Mouse (Mus musculus) c-Kit-positive CD71-negative TER-119-negative erythroid progenitor cells, embryonic 14.5 days (primary cell): ENCODE results near the gene P2ry6.
A peak's percentile ranks its signal among the peaks of the same experiment; 100 is the strongest.

Source experiments
- DNase-seq: peaks from one replicate; pipeline ENCODE4 v3.0.0-alpha.2; 2013; ENCODE audit warnings: low read depth

P2ry6 gene

GRCm38 (mm10) chr7:100941169-100941568 is 33.3 kb downstream of the P2ry6 start:
- no peak for DNase-seq

DNA sequence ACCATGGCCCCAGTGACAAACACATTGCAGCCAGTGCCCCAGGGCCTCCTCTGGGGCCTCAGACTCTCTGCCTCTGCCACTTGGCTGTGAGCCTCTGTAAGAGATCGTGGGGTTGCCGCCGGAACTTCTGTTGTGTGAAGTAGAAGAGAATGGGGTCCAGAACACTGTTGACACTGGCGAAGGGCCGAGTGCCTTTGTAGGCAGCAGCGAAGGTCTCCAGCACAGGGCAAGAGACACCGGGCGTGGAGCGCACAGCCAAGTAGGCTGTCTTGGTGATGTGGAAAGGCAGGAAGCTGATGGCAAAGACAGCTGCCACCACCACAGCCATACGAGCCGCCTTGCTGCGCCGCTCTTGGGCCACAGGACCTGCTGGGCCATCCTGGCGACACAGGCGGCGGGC is 36.3 kb downstream of the P2ry6 start:
- DNase-seq, result no peak

- DNase-seq, result no peak
Observed at GRCm38 (mm10) chr7:100937481-100937880, 37.0 kb downstream of the P2ry6 start.

DNA sequence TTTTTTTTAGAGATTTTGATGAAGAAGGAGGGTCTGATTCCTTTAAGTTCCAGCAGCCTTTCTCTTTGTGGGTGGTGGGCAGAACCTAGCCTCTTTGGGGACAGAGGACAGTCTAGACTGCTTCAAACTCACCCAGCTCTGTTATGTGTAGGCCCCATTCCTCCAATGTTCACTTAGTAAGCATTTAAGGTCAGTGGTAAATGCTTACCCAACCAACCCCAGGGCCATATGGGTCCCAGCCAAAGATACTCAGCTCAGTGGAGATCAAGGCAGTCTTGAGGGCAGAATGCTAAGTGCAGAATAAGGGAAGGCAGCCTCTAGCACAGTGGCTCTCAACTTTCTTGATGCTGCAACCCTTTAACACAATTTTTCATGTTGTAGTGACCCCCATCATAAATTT is 40.9 kb downstream of the P2ry6 start:
- DNase-seq, result no peak

GRCm38 (mm10) chr7:100932481-100933007 is 41.9 kb downstream of the P2ry6 start:
- DNase-seq, result peak; percentile 90

DNA sequence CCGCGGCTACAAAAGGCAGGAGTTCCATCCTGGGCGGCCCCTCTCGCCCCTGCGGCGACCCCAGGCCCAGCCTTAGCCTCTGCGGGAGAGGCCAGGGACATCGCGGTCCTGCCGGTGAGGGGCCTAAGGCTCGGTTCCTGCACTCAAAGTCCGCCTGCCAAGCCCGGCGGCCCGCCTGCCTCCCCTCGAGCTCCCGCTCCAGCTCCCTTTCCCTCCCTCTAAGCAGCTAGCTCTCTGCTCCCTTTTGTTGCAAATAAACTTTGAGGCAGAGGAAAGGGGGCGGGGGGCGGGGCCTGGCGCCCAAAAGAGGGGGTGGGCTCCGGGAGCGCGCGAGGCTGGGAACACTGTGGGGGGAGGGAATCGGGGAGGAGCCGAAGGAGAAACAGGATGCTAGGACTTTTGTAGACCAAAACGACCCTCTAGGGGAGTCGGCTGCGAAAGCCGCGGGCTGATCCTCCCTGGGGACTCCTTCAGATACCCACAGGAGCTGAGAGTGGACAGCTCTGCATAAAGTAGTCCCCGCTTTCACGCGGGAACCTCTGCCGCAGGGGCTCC is 42.4 kb downstream of the P2ry6 start, which contains the start of gene Arhgef17:
TSS of gene Arhgef17 (minus strand) at position 182 of the 555 bp plus-strand sequence.
- no peak for DNase-seq

GRCm38 (mm10) chr7:100931316-100931925 is 43.0 kb downstream of the P2ry6 start:
- DNase-seq, result no peak

DNA sequence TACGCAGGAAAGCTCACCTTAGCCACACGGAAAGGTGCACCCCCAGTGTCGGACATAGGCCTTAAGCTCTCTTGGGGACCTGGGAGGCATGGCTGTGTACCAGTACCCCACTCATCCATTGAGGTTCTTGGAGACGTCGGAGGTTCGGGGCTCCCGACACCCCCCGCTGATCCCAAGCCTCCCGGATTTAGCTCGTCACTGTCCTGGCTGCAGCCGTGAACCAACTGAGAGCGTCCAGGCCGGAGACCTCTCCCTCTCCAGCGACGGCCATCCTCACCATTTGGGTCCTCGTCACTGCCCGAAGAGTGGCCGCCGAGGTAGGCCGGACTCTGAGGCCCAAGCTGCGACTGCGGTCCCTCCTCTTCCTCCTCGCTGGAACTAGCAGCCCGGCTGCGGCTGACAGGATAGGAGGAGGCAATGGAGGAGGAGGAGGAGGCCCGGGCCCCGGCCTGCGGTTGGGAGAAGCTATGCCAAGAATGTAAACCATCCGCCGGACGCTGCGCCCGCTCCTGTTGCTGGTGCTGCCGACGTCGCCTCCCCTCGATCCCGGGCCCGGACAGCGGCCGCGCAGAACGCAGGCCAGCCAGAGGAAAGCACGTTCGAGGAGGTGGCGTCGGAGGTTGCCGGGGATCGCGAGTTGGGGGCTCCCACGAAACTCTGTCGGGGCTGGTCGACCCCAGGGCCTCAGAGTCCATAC is 43.7 kb downstream of the P2ry6 start:
- DNase-seq, result no peak

GRCm38 (mm10) chr7:100929639-100930303 is 44.7 kb downstream of the P2ry6 start:
- no peak for DNase-seq

GRCm38 (mm10) chr7:100928456-100928855 is 46.0 kb downstream of the P2ry6 start:
- DNase-seq, result no peak

GRCm38 (mm10) chr7:100927287-100928000 is 47.0 kb downstream of the P2ry6 start:
- no peak for DNase-seq

- DNase-seq, result no peak
Observed at GRCm38 (mm10) chr7:100926311-100926923, 48.0 kb downstream of the P2ry6 start.

DNA sequence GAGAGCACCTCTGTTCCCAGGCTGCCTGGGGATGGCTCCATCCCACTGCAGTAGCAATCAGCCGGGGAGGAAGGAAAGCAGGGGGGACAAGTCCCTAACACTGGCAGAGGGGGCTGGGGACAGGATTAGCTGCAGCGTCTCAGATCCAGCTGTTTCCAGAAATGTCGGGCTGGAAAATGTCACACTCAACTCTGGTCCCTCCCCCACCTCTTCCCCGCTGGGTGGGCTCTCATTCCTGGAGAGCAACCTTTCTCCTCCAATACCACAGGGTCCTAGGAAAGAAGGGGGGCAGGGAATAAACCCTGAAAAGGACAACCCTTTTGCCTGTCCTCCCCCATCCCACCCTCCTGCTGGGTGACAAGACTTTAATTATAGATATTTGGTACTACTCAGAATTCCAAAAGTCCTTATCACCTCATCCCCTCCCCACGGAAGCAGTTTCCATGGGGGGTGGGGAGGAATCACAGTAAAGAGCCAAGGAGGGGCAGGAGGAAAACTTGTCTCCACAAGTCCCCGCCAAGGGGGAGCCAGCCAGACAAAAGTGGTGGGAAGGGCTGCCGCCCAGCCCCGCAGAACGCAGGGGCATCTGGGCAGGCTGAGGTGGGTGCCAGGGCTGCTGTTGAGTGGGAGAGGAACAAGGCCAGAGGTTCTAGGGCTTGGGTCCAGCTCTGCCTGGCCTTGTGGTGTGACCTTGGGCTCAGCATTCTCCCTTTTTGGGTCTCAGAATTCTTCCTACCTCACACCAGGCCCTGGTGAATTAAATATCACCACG is 49.6 kb downstream of the P2ry6 start:
- no peak for DNase-seq

GRCm38 (mm10) chr7:100924200-100924599 is 50.2 kb downstream of the P2ry6 start:
- no peak for DNase-seq

- DNase-seq, result no peak
Observed at GRCm38 (mm10) chr7:100922907-100923306, 51.5 kb downstream of the P2ry6 start.

GRCm38 (mm10) chr7:100921289-100921688 is 53.2 kb downstream of the P2ry6 start:
- no peak for DNase-seq

GRCm38 (mm10) chr7:100919809-100920107 is 54.7 kb downstream of the P2ry6 start:
- no peak for DNase-seq

DNA sequence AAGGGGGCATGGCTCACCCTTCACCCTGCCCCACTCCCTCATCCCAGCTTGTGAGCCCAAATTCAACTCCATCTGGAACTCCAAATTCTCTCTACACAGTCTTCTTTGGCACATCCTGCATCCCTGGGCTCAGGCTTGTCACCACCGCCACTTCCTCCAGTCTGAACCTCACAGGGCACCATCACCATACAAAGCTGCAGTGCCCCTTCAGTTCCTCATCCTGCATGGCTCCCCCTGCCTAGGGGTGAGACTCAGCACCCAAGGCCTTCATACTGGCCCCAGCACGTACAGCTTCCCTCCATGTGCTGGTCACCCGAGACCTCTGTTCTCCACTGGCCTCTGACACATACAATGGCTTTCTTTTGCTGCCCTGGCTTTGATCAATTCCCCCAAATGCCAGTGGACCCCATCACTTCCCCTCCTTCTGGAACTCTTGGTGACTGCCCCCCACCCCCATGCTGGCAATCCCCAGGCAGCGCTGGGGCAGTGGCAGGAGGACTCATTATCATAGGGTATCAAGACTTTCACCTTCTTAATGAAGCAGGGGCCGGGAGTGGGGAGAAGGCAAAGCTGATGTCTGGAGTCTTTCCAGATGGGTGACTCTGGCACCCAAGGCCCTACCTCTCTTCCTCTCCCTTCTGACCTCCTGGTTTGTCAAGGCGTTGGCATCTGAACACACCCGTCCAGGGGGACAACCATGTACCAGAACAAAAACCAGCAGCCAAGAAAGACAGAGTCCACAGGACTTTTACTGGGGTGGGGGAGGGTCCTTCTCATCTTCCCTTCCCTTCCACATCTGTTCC is 55.2 kb downstream of the P2ry6 start:
- no peak for DNase-seq

DNA sequence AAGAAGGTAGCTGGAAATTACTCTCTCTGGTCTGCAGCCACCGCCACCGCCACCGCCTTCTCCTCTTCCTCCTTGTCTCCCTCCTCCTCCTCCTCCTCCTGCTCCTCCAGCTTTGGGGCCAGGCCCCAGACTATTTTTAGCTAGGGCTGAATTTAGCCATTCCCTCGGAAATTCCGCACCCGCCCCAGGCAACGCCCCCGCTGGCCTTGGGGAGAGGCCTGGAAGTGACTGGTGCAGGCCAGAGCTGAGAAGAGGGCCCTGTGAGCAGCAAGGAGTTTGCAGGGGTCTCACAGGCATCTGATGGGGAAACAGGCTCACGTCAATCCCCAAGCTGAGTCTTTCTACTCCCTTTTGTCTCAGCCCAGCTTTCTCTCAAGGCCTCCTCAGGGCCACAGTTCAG is 56.3 kb downstream of the P2ry6 start:
- DNase-seq, result no peak

DNA sequence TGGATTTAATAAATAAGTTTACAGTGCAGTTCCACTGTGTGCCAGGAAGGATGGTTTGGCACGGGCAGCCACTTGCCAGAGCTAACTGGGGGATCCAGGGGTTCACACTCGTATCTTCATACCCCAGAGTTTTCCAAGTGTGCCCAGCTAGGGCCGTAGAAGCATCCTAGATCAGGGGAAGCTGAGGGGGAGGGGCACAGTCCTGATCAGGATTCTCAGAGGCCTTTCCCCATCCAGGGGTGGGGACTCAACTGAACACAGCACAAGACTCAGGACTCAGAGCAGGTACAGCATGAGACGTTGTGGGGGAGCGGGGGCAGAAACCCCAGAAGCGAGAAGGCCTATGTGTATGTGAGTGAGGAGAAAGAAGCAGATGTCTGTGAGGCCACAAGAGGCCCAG is 56.7 kb downstream of the P2ry6 start:
- no peak for DNase-seq
